Mouse (Mus musculus): ENCODE data around the gene Sh3pxd2a.
A peak's percentile ranks its signal among the peaks of the same experiment; 100 is the strongest.

The Sh3pxd2a gene

GRCm38 (mm10) chr19:47330743-47331227, 133.4 kb downstream of the Sh3pxd2a start:
- no peak for DNase-seq

- DNase-seq = no peak
These were observed 135.1 kb downstream of the Sh3pxd2a start for GRCm38 (mm10) chr19:47329102-47329501.

DNA sequence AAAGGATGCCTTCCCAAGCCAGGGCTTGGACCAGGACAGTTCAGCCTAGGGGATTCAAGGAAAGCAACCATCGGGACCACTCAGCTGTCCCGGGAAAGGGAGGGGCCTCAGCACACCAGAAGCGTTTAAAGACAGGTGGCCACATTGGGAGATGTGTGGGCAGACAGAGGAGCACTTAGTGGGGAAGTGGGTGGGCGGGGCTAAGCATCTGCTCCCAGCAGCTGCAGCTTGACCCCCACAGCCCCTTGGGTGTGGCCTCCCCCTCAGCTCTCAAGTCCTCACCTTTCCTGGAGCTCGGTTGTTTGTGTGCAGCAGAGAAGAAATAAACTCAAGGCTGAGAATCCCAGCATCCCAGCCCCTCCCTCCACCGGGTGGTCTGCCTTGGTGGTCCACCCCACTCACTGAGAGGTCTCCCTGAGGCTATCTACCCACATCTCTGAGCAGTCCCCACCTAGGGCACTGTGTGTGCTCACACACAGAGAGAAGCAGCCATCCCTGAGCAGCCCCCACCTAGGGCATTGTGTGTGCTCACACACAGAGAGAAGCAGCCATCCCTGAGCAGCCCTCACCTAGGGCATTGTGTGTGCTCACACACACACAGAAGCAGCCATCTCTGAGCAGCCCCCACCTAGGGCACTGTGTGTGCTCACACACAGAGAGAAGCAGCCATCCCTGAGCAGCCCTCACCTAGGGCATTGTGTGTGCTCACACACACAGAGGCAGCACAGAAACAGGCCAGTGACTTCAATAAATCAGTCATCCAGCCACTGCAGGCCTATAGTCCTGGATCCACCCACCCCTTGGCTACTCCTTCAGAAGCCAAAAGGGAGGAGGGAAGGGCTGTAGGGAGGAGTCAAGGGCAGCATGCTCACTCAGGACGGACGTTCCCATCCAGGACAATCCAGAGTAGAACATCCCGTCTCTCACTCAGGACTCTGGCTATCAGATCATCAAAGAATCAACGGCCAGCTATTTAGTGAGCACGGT, 136.0 kb downstream of the Sh3pxd2a start:
- DNase-seq = no peak

GRCm38 (mm10) chr19:47325881-47326280, 138.3 kb downstream of the Sh3pxd2a start:
- DNase-seq = no peak

DNA sequence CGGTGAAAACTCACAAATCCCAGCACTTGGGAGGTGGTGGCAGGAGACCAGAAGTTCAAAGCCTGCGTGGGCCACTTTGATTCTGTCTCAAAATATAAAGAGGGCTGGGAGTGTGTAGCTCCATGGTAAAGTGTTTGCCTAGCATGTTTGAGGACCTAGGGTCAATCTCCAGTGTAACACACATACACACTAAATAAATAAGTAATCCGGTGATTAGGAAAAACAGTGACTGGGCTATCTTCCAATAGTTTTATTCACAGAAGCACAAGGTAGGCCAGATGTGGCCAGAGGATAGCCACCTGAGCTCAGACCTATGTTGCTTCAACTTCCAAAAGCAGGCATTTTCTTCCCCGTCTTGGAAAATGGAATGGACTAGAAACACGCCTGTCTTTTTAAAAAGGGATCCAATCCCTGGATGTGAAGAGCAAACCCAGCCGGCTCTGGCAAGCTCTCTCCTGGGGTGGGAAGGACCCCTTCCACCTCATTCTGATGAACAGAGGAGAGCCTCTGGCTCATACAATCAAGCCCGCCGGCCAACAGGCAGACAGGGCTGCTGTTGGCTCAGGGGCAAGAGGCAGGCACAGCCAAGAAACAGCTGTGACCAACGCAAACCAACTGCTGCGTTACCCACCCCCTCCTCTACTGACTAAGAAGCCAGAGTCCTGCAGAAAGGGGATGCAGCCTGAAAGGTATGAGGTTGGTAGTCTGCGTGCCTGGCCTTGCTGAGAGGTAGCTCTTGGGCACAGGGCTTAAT, 140.9 kb downstream of the Sh3pxd2a start:
- no peak for DNase-seq

DNA sequence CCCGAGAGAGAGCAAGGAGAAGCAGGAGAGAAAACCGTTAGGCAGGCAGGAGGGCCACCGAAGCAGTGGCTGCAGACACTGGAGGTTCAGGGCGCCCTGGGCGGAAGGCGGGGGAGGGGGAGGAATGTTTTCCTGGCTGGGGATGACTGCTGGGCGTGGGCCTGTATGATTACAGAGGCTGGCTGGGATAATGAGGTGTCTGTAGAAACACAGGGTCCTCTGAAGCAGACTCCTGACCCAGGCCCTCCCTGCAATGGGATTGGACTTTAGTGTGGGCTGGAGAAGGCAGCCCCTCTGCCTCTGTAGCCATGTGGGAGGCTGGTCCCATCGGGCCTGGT, 143.9 kb downstream of the Sh3pxd2a start:
- DNase-seq = no peak

GRCm38 (mm10) chr19:47319521-47320330, 144.5 kb downstream of the Sh3pxd2a start:
- DNase-seq = no peak

GRCm38 (mm10) chr19:47319061-47319460, 145.1 kb downstream of the Sh3pxd2a start:
- no peak for DNase-seq

GRCm38 (mm10) chr19:47317063-47317938, 146.9 kb downstream of the Sh3pxd2a start:
- peak; percentile 87 for DNase-seq

GRCm38 (mm10) chr19:47316288-47317062, 147.7 kb downstream of the Sh3pxd2a start:
- DNase-seq = no peak

GRCm38 (mm10) chr19:47315917-47316265, 148.3 kb downstream of the Sh3pxd2a start:
- no peak for DNase-seq

DNA sequence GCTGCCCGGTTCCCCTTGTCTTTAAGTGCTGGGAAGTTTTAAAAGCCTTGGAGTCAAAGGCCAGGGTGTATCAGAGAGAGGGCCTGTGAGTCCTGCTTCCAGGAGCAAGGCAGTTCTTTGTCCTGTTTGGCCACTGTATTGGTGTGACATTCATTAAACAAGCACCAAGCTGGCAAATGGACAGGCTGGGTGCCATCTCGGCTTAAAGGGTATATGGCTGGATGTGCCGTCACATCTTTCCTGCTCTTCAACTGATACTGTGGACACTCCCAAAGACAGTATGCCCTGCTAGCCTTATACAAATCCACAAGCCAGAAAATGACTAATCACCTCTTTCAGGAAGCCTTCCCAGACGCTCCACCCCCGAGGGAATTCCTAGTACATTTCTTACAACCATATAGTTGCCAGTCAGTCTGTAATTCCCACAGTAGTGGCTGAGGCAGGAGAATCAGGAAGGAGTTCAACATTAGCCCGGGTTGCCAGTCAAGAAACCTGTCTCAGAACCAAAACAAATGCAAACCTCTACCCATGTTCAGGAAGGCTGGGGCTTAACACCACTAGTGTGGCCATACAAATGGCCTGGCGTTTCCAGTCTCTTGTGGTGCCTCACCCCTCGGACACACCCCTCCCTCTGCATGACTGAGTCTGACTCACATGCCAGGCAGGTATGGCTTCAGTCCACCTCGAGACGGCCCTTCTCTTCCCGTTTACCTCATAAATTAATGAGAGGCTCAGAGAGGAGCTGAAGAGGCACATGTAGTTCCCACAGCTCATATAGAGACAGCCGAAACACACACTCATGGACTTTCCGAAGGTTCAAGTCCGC, 148.9 kb downstream of the Sh3pxd2a start:
- DNase-seq = no peak

DNA sequence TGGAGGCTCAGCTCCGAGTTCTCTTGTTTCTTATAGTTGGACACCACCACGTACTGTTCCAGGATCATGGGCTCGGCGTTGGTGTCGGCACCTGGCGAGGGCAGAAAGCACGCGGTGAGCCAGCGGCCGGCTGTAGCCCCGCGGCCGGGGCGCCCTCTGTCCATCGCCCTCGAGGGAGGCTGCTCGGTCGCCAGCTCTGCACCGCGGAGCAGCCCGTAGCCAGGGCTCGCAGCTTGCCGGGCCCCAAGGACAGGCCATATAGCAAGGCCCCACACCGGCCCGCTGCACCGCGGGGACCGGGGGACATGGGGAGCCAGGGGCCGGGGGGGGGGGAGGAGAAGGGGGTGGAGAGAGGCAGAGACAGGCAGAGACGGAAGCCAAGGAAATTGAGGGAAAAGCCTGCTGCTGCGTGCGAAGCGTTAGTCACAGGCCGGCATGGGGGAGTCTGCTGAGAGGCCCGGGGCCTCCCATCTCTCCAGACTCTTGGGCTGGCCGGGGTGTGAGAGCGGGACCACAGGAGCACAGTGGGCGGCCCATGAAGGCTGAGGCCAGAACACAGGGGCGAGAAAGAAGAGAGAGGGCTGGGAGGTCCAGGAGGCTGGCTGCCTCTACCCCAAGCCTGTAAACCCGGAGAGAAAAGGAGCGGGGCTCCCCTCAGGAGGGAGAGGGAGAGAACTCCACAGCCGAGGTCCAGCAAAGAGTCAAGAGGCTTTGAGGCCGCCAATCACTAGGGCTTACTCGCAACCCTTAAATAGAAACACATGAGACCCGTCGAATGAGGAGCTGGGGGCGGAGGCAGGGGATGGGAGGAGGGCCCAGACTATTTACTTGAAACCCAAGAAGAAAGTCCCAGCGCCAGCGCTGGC, 149.9 kb downstream of the Sh3pxd2a start:
- DNase-seq = no peak

GRCm38 (mm10) chr19:47313387-47314075, 150.7 kb downstream of the Sh3pxd2a start:
- DNase-seq = no peak

GRCm38 (mm10) chr19:47311162-47311561, 153.0 kb downstream of the Sh3pxd2a start:
- no peak for DNase-seq

DNA sequence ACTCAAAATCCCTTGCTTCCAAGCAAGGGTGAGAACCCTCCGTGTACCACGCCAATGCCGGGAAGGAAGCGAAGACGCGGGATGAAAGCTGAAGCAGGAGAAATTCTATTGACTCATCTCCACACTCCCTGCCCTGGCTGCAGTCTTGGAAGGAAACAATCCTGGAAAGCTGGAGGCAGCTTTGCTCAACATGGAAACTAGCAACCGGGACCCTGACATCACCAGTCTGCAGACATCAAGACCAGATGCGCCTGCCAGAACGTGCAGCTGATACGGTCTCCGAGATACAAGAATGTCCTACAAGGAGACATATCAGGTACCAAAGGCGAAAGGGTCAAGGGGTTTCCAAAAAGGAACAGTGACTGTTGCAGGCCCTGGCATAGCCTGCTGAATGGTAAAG, 154.4 kb downstream of the Sh3pxd2a start:
- no peak for DNase-seq

GRCm38 (mm10) chr19:47306917-47307315, 157.3 kb downstream of the Sh3pxd2a start:
- no peak for DNase-seq

DNA sequence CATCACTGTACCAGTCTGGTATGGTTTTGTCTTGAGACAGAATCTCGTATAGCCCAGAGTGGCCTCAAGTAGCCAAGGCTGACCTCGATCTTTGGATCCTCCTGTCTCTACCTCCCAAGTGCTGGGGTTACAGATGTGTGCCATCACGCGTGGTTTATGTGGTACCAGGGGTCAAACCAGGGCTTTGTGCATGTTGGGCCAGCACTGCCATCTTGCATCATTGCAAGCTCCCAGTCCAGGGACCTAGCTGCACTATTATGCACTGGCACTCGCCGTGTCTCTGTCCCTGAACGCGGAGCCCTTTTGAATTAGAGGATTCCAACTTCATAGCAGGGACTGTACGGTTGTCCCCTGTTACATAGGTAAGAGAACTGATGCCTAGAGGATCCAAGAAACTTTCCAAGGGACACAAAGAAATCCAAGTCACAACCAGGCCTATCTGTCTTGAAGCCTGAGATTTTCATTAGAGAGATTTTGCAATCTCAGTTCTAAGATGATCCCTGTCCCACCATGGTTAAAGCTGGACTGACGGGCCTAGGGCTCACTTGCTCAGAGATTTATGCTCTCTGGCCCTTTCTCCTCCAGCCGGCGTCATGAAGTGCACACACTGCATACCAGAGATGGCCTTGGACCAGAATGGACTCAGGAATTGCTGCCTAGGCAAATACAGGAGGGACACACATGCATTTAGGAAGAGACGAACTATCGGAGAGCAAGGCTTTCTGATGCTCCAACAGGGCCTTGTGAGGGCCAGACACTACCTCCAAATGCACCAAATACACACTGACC, 157.9 kb downstream of the Sh3pxd2a start:
- no peak for DNase-seq
